ENCODE assay signal across 13 mouse cellular contexts in the genomic region with DNA sequence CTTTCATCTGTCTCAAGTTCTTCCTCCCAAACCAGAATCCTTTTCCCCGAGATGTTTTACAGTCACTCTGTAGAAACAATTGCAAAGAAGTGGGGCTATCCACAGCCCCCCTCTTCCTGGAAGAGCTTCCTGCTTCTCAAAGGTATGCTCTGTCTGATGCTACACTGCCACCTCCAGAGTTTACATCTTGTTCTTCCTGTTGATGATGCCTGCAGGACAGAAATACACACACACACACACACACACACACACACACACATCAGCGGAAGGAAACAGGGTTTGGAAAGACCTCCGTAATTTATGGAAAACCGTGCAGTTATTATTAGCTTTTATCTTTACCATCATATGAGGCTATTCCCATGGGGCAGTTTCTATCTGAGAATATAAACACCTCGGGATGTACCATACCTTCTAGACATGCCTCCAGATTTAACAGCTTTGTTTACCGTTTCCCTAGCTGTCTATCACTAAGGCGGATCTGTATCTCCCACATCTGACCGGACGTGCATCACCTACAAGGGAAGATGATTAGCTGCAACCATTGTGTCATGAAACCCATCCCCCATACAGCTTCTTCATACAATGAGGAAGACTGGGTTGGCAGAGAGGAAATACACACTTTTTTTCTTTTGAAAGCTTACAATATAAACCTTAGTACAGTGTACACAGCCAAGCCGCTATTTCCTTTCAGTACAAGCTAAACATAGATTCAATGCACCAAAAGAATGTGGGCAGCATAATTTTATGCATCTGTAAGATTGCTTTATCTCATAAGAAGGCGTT.
DNase-seq lines count a peak whose midpoint lies in the region; ATAC-seq lines count a peak whose summit lies in the region.
"Had no signal": no experiment of that assay in that cellular context is flagged by ENCODE, and none has a peak within 500 bp of the region (broad histone marks: within the 10 kb centered on the region; RNA-seq: fewer than 3 reads in every experiment).

No protein-coding gene starts in this region.

- H3K27ac ChIP-seq in heart, embryonic 14.5 days (replicated peaks in 1 of 2; ENCODE audit: control insufficient read depth in 1 of 2, insufficient read depth in 1 of 2, low read depth in 2 of 2, low read length in 2 of 2): no peak overlapping the region
- H3K27ac ChIP-seq in brown adipose tissue, adult 24 weeks (replicated peaks; ENCODE audit: low read depth, low read length): peak overlapping the region; percentile 51
- H3K27ac ChIP-seq: hindbrain, embryonic 14.5 days; neural tube, embryonic 12.5 days had no signal

- ATAC-seq in heart, embryonic 14.5 days (ENCODE audit: insufficient number of reproducible peaks, insufficient read depth, low FRiP score, low read depth): peak; percentile 35; the same call in 1 of the 2 replicates
- ATAC-seq: forebrain, embryonic 14.5 days had no signal

- H3K9me3 ChIP-seq in heart, embryonic 14.5 days (ENCODE audit: control insufficient read depth, low read length): no peaks in the 10 kb centered on the region
- H3K9me3 ChIP-seq: neural tube, embryonic 12.5 days had no signal

- H3K9ac ChIP-seq in heart, embryonic 14.5 days (ENCODE audit: low read length): no peak overlapping the region
- H3K9ac ChIP-seq: hindbrain, embryonic 14.5 days; neural tube, embryonic 12.5 days had no signal

- no peaks in the 10 kb centered on the region for H3K4me1 ChIP-seq in heart, embryonic 14.5 days (ENCODE audit: control insufficient read depth in 2 of 2, insufficient read depth in 2 of 2, low read length in 2 of 2)
- H3K4me1 ChIP-seq in brown adipose tissue, adult 24 weeks (ENCODE audit: control insufficient read depth, insufficient read depth, insufficient read length, low read length): peaks cover 3% of the 10 kb centered on the region; the same call in 1 of the 2 replicates
- H3K4me1 ChIP-seq: neural tube, embryonic 12.5 days had no signal

- intact Hi-C loops in heart, postnatal 14 days (cut with DNase I): loop anchor here (1.0 kb wide), 1 partner anchor 120 kb away; no protein-coding TSS in a partner anchor

- no peaks in the 10 kb centered on the region for H3K27me3 ChIP-seq in heart, embryonic 14.5 days (ENCODE audit: control insufficient read depth, insufficient read depth, low read length)
- H3K27me3 ChIP-seq: neural tube, embryonic 12.5 days had no signal

- no peak for DNase-seq in heart, postnatal 14 days
- DNase-seq in CD4-positive helper T cell, adult 2 months (ENCODE audit: low read depth, low spot score): peak; percentile 2
- DNase-seq in kidney, postnatal 4 days: peak; percentile 18 to 32
- no peak for DNase-seq in cerebellum, adult 9-11 months
- DNase-seq in cerebellum, postnatal 10 days: no peak
- DNase-seq in retina, postnatal 1 day: no peak
- DNase-seq: spleen, adult 18-20 months; thymus, postnatal 14 days had no signal

- WGBS in heart, embryonic 14.5 days: 65% methylated on average over 11 of the region's 11 CpGs

- H3K4me3 ChIP-seq in heart, embryonic 14.5 days (ENCODE audit: control insufficient read depth in 1 of 2, insufficient read depth in 1 of 2, low read depth in 1 of 2, low read length in 2 of 2): no peak overlapping the region
- no peak overlapping the region for H3K4me3 ChIP-seq in brown adipose tissue, adult 24 weeks (ENCODE audit: insufficient read depth, low read depth, low read length)
- H3K4me3 ChIP-seq: neural tube, embryonic 12.5 days had no signal

- H3K4me2 ChIP-seq in heart, embryonic 14.5 days (ENCODE audit: low read length): no peak overlapping the region
- H3K4me2 ChIP-seq: hindbrain, embryonic 14.5 days; neural tube, embryonic 12.5 days had no signal

- H3K36me3 ChIP-seq in heart, embryonic 14.5 days (ENCODE audit: control insufficient read depth, insufficient read depth, low read length): no peaks in the 10 kb centered on the region
- H3K36me3 ChIP-seq: neural tube, embryonic 12.5 days had no signal

Comparison
In these comparisons a context has a peak if more than half of its experiments do, and no peak if none do; other contexts are left out.
1. DNase-seq: peak in CD4-positive helper T cell, adult 2 months (single experiment) and kidney, postnatal 4 days (2 of 2); none in heart, postnatal 14 days (0 of 2), cerebellum, adult 9-11 months (single experiment), cerebellum, postnatal 10 days (0 of 2) and retina, postnatal 1 day (single experiment).